Mouse (Mus musculus) hindbrain, embryonic 16.5 days (tissue): ENCODE measurements around the gene Gpr182. TPM values are rescaled to one million over a fixed set of nuclear protein-coding genes. Genes with fewer than 3 reads are reported as not detected.
"Not testable (repeated sequence)": the region's sequence is repeated elsewhere in the genome, so short reads cannot be mapped to it uniquely, and the experiment has no call there.

Experiments
- ATAC-seq: fragments of 200-750 bp; cut with Nextera tagmentation; 2 replicates; pipeline ENCODE4 v1.8.0; 2017; ENCODE audit warnings: moderate TSS enrichment, moderate library complexity
- H3K27ac ChIP-seq: fragments of 300-500 bp; sonication (generic); 2 replicates; pipeline ENCODE4 v1.5.1; 2014; ENCODE audit warnings: low read depth, mild to moderate bottlenecking, control low read depth, low read length, moderate library complexity
- H3K27me3 ChIP-seq: fragments of 300-500 bp; sonication (generic); replicated peaks from 2 replicates; pipeline ENCODE4 v1.6.1; 2014; ENCODE audit warnings: low read length; ENCODE audit not compliant: control insufficient read depth, insufficient read depth
- H3K36me3 ChIP-seq: fragments of 300-500 bp; sonication (generic); 2 replicates; pipeline ENCODE4 v1.6.1; 2014; ENCODE audit warnings: mild to moderate bottlenecking, low read length, moderate library complexity, mixed read lengths; ENCODE audit not compliant: control insufficient read depth, insufficient read depth
- H3K4me1 ChIP-seq: fragments of 300-500 bp; sonication (generic); 2 replicates; pipeline ENCODE4 v1.6.1; 2014; ENCODE audit warnings: low read depth, low read length; ENCODE audit not compliant: control insufficient read depth, insufficient read depth
- H3K4me2 ChIP-seq: fragments of 300-500 bp; sonication (generic); 2 replicates; pipeline ENCODE4 v1.6.1; 2014; ENCODE audit warnings: mild to moderate bottlenecking, low read length, control low read depth, moderate library complexity
- H3K4me3 ChIP-seq: fragments of 300-500 bp; sonication (generic); 2 replicates; pipeline ENCODE4 v1.5.1; 2014; ENCODE audit warnings: mild to moderate bottlenecking, low read length, control low read depth, moderate library complexity
- H3K9ac ChIP-seq: fragments of 300-500 bp; sonication (generic); 2 replicates; pipeline ENCODE4 v1.6.1; 2014; ENCODE audit warnings: low read depth, mild to moderate bottlenecking, control low read depth, low read length, moderate library complexity
- H3K9me3 ChIP-seq: fragments of 300-500 bp; sonication (generic); 2 replicates; pipeline ENCODE4 v1.6.1; 2014; ENCODE audit warnings: mild to moderate bottlenecking, low read length, moderate library complexity; ENCODE audit not compliant: control insufficient read depth
- WGBS: fragments of 180-500 bp; shearing (Covaris S2); extraction: QIAGEN DNeasy Blood & Tissue Kit; methylation state at CpG from one replicate; pipeline ENCODE4 v1.1.7; 2014; 5-methylcytosine and 5-hydroxymethylcytosine counted together
- polyA plus RNA-seq: library from polyadenylated mRNA; unstranded; fragments of >200 nt; fragmentation: Nextera tagmentation; extraction: Ambion mirVana; gene quantifications from 2 replicates; pipeline ENCODE4 v1.2.1, GENCODE M21; 2015

Gpr182 gene
- 1.9 and 2.0 TPM in 2 replicates for polyA plus RNA-seq

DNA sequence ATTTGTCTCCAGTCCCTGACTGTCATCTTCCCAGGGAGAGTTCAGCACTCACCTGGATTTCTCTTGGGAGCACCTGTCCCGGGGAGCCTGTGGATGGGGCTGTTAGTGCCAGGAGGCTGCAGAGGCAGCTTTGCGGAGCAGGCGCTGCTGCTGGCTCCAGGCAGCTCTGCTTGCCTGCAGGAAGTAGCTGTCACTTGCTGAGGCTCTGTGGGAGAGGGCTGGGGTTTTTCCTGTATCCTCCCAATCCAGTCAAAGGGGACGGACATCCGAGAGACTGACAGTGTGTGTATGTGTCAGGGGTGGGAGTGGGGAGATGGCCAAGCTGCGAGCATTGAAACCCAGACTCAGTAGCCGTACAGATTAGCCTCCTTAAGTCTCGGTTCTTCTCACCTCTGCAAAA lies at the start of gene Gpr182:
TSS of gene Gpr182 (minus strand) at position 185 of the 400 bp plus-strand sequence.
- H3K36me3 ChIP-seq = peaks cover 4% of the 10 kb centered on the region; the same call in 1 of the 2 replicates
- no peak for ATAC-seq
- H3K27ac ChIP-seq = no peak within 1 kb of the TSS
- no peaks in the 10 kb centered on the region for H3K27me3 ChIP-seq
- H3K4me3 ChIP-seq = no peak within 1 kb of the TSS
- no peaks in the 10 kb centered on the region for H3K9me3 ChIP-seq
- H3K4me1 ChIP-seq = peaks cover 2% of the 10 kb centered on the region; the same call in 1 of the 2 replicates
- WGBS = 62% methylated on average over 8 of the region's 8 CpGs
- no peak within 1 kb of the TSS for H3K9ac ChIP-seq
- peak within 1 kb of the TSS; percentile 49 for H3K4me2 ChIP-seq

DNA sequence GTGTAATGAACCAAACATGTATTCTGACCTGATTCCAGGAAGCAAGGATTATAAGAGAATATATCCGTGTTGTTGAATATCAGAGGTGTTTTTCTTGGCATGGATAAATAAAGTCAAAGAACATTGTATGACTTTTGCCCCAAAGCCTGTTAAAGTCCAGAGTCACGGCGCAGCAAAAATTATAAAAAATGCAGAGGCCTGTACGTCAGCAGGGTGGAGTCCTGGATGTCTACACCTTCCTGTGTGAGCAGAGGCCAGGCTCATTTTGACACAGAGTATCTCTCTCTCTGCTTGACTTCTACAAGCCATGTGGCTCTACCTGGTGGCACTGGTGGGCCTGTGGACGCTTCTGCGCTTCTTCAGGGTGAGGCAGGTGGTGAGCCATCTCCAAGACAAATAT lies 49.4 kb upstream of the Gpr182 start, which contains the start of gene Rdh16:
TSS of gene Rdh16 (plus strand) at position 262 of the 400 bp plus-strand sequence.
- Histone ChIP-seq H3K27ac (no peak within 1 kb of the TSS), H3K4me2 (no peak within 1 kb of the TSS), H3K4me1 (no peaks in the 10 kb centered on the region), H3K9me3 (peaks cover 3% of the 10 kb centered on the region), H3K4me3 (no peak within 1 kb of the TSS), H3K9ac (no peak within 1 kb of the TSS), H3K36me3 (no peaks in the 10 kb centered on the region), H3K27me3 (no peaks in the 10 kb centered on the region)
- ATAC-seq = no peak
- 86% methylated on average over 6 of the region's 6 CpGs for WGBS

DNA sequence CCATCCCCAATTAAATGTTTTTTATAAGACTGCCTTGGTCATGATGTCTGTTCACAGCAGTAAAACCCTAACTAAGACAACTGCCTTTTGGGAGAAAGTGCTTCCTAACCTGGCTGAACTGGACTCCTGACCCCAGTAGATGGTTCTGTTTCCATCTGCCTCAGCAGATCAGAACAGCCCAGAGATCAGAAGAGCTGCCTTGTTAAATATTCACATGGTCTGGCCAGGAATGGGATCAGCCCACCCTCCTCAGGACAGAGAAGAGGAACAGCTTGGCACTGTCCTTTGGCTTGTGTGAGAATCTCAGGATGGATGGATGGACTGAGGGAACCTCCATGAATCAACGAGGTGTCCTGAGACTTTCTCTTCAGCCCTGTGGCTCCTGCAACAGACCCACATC lies 47.8 kb upstream of the Gpr182 start:
- no peak overlapping the region for H3K4me2 ChIP-seq
- 69% methylated on average over 1 of the region's 1 CpGs for WGBS
- H3K9ac ChIP-seq = no peak overlapping the region
- H3K9me3 ChIP-seq = peaks cover 3% of the 10 kb centered on the region
- H3K4me1 ChIP-seq = no peaks in the 10 kb centered on the region
- no peaks in the 10 kb centered on the region for H3K36me3 ChIP-seq
- no peak for ATAC-seq
- no peaks in the 10 kb centered on the region for H3K27me3 ChIP-seq
- no peak overlapping the region for H3K4me3 ChIP-seq
- H3K27ac ChIP-seq = no peak overlapping the region

- H3K9me3 ChIP-seq, H3K4me2 ChIP-seq, H3K27me3 ChIP-seq, H3K9ac ChIP-seq, H3K4me3 ChIP-seq, H3K36me3 ChIP-seq, H3K4me1 ChIP-seq, ATAC-seq, H3K27ac ChIP-seq: not testable (repeated sequence)
- WGBS = 87% methylated on average over 1 of the region's 1 CpGs
These were observed 33.9 kb upstream of the Gpr182 start for GRCm38 (mm10) chr10:127785411-127785810.

DNA sequence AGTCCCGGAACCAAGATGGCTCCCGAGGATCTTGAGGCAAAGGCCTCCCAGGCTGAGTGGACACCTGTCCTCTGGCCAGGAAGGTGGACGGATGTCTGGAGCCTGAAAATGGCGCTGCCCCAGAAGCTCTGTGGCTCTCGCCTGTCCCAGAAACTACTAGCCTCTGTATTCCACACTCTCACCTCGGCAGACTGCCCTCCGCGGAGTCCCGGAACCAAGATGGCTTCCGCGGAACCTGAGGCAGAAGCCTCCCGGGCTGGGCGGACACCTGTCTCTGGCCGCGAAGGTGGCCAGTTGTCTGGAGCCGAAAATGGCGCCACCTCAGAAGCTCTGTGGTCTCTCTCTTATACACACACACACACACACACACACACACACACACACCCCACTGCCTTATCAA lies 30.8 kb upstream of the Gpr182 start:
- not testable (repeated sequence) for H3K9me3 ChIP-seq, H3K9ac ChIP-seq, H3K4me1 ChIP-seq, H3K27me3 ChIP-seq, ATAC-seq, H3K4me3 ChIP-seq, H3K36me3 ChIP-seq, H3K4me2 ChIP-seq, H3K27ac ChIP-seq
- WGBS = 96% methylated on average over 17 of the region's 17 CpGs

DNA sequence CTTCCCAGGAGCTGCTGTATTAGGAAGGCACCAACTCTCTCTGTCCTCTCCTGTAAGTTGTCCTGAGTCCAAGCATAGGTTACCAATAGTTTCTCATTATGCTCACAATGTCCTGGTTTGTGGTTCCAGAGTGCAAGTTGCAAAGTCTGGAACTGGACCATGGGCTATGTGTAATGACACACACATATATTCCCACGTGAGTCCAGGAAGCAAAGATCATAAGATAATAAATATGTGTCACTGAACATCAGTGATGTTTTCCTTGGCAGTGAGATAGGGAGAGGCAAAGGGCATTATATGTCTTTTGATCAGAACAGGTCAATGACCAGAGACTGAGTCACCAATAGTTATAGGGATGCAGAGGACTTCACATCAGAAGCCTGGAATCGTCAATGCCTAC lies 24.5 kb upstream of the Gpr182 start, which contains the start of gene Rdh9:
TSS of gene Rdh9 (plus strand) at position 376 of the 400 bp plus-strand sequence.
- Histone ChIP-seq H3K4me3 (no peak within 1 kb of the TSS), H3K27me3 (no peaks in the 10 kb centered on the region), H3K4me2 (no peak within 1 kb of the TSS), H3K4me1 (no peaks in the 10 kb centered on the region), H3K9ac (no peak within 1 kb of the TSS), H3K36me3 (no peaks in the 10 kb centered on the region), H3K9me3 (no peaks in the 10 kb centered on the region), H3K27ac (no peak within 1 kb of the TSS)
- WGBS = 88% methylated on average over 2 of the region's 2 CpGs
- no peak for ATAC-seq

- Histone ChIP-seq H3K9me3 (no peaks in the 10 kb centered on the region), H3K4me3 (no peak overlapping the region), H3K4me2 (no peak overlapping the region), H3K36me3 (no peaks in the 10 kb centered on the region), H3K27ac (no peak overlapping the region), H3K4me1 (no peaks in the 10 kb centered on the region), H3K9ac (no peak overlapping the region), H3K27me3 (no peaks in the 10 kb centered on the region)
- ATAC-seq = no peak
- WGBS = 93% methylated on average over 1 of the region's 1 CpGs
These were observed 15.0 kb upstream of the Gpr182 start for GRCm38 (mm10) chr10:127766564-127766963.

- no peak overlapping the region for H3K4me3 ChIP-seq
- no peak overlapping the region for H3K4me2 ChIP-seq
- H3K4me1 ChIP-seq = no peaks in the 10 kb centered on the region
- H3K9ac ChIP-seq = no peak overlapping the region
- H3K27ac ChIP-seq = no peak overlapping the region
- 65% methylated on average over 12 of the region's 12 CpGs for WGBS
- H3K27me3 ChIP-seq = no peaks in the 10 kb centered on the region
- no peaks in the 10 kb centered on the region for H3K9me3 ChIP-seq
- no peak for ATAC-seq
- no peaks in the 10 kb centered on the region for H3K36me3 ChIP-seq
These were observed 12.6 kb upstream of the Gpr182 start for GRCm38 (mm10) chr10:127763914-127764680.

GRCm38 (mm10) chr10:127762926-127763325 lies 11.4 kb upstream of the Gpr182 start:
- 87% methylated on average over 10 of the region's 10 CpGs for WGBS
- H3K27ac ChIP-seq, H3K27me3 ChIP-seq, ATAC-seq, H3K4me1 ChIP-seq, H3K9ac ChIP-seq, H3K9me3 ChIP-seq, H3K4me3 ChIP-seq, H3K36me3 ChIP-seq, H3K4me2 ChIP-seq: not testable (repeated sequence)
